Mouse (Mus musculus) retina, postnatal 7 days (tissue): ENCODE measurements at regions not wholly inside any gene's neighbourhood (a gene's known extent, or its start where the extent isn't known, plus 50 kb on each side); places are given as distances from the start of the nearest gene placed in this dataset.
A peak's percentile ranks its signal among the peaks of the same experiment; 100 is the strongest.

ENCODE experiments used
- DNase-seq: peaks from one replicate; pipeline ENCODE4 v3.0.0-alpha.2; 2012; ENCODE audit warnings: low read depth, low spot score

DNA sequence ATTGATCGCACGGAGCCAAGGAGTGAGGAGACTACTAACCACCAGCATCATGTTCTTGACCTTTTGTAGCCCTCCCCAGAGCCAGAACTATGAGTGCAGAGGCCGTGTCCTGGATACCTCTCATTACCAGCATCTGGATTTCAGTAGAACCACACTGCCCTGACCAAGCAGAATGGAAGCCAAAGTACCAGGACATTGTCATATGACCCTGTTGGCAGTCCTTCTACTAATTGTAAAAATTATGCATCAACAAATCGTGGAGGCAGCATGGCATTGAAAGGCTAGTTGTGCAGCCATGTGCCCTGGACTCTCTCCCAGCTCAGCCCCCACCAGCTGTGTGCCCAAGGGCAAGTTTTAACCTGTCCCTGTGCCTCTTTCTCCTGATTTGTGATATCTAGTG, 135.6 kb upstream of the Dock1 start:
- DNase-seq: no peak

DNA sequence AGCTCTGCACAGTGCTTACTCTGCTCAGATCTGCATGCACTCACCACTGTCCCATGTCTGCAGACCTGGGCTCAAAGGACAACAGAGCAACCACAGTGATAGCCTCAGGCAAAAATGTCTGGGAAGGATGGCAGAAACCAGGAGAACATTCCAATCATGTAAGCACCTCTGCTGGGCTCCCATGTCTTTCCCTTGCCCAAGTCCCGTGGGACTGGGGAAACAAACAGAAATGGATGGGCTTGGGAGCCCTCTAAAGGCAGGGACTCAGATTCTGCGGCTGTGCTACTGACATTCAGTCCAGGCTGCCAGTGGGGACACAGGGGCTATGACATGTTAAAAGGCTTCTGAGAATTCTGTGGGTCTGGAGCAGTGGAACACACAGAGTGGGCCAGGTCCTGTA, 128.8 kb upstream of the Dock1 start:
- DNase-seq: no peak

DNA sequence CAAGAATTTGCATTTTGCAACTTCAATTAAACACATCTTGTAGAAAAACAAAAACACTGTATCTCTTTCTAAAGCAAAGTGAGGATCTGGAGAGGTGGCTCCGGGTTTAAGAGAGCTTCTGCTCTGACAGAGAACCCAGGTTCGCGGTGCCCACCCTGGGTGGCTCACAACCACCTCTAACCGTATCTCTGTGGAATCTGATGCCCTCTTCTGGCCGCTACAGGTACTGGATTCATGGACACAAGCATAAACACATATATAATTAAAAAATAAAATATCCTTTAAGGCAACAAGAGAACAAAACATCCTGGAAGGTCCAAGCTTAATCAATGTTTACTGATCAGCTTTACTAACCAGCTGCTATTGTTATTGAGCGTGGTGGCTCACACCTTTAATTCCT, 124.3 kb upstream of the Dock1 start:
- DNase-seq: no peak

DNA sequence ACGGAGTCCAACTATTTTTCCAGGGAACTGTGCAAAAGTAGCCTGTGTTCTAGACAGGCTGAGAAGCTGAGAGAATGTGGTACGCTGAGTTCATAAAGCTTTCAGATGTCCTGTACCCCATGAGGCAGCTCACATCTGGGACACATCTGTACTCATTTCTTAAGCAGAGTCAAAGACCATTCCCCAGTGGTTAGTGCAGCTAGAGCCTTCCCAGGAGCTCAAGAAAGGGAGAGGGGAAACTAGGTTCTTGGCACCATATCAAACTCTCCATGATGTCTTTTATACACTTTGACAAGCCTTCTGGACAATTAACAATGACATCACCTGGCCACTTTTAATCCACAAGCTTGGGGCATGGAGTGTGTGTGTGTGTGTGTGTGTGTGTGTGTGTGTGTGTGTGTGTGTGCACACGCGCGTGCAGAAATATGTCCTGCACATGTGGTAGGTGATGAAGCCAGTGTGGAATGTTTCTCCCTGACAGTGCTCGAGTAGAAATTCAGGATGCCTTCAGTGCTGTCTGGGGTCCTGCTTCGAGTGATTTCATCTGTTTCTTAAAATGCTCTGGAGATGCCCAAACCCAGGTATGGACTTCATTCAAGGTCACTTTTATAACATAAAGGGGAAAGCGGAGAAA, 121.1 kb upstream of the Dock1 start:
- DNase-seq: no peak

DNA sequence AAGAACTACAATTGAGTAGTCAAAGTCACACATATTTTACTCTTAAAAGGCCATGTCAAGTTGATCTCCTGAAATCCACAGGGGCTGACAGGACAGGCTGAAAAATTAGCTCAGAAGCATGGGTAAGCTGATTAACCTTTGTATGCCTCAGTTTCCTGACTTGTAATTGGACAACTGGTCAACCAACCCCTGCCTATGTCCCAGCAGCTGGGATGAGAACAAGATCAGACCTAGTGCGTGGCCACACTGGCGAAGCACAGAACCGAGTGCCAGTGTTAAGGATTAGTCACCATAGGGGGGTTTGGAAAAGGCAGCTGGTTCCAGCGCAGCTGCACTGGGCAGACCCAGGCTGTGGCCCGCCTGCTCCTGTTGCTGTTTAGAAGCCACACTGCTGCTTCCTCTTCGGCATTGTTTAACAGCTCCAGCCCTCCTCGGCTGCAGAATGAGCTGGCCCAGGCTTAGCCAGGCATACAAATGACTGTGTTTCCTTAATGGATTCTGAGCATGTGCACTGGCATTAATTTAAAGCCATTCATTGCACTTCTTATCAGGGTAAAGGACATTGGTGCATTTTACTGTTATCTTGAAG, 120.1 kb upstream of the Dock1 start:
- DNase-seq: no peak

DNA sequence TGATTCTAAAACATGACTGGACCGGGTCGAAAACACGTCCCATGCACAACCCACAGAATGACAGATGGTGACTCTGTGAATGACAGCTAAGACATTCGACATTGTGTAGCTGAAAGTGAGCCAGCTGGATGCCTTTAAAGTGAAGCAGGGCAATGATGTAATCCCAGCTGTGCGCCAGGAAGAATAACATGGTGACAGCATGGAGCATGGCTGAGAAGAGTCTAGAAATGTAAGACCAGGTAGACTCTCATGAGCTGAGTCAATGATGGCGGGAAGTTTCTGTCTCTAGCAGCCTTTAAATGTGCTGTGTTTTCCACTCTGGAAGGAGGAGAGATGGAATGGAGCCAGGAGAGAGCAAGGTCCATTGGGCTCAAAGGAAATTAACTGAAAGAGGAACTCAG, 118.4 kb upstream of the Dock1 start:
- DNase-seq: no peak

DNA sequence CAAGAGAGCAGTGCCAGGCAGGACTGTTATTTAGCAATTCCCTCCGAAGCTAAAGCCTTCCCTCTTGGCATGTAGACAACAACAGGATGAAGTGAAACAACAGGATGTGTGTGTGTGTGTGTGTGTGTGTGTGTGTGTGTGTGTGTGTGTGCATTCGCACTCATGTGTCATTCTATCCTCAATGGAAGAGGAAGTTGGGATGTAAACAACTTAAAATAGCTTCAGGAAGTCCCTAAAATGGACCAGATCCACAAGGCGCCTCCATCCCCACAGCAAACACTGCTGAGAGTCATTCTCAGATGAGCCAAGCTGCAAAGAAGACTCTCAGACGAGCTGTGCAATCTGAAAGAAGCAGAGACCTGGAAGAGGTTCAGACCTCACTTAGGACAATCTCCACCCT, 114.4 kb upstream of the Dock1 start:
- DNase-seq: no peak

DNA sequence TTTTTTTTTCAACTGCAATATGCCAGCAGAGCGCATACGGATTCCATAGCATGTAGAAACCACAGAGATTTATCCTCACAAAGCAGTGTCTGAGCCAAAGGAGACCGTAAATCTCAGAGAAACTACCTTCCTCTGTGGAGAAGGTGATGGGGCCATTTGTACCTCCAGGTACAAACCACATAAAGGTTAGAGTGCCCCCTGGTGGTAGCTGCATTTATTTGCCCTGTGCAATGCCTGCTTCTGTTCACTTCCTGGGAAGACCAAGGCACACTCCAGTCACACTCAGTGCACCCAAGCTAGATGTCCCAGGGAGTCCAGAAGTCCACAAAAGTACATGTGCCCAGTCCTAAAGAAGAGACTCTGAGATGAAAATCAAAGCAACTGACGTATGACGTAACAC, 104.1 kb upstream of the Dock1 start:
- DNase-seq: peak; percentile 31

DNA sequence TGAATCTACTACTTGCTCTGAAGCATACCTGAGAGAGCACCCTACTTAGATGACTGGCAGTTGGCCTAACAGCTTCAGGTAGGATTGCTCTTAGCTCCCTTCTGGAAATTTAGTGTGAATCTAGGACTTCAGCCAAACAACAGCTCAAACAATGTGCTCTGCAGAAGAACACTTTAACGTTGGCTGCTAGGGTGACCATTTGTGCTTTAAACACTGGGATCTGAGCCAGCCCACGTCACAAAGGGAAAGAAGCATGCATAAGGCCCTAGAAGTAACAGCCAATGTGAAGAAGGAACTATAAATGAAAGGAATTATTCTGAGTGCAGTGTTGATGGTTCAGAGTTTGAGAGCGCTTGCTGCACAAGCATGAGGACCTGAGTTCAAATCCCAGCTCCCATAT, 101.2 kb upstream of the Dock1 start:
- no peak for DNase-seq

DNA sequence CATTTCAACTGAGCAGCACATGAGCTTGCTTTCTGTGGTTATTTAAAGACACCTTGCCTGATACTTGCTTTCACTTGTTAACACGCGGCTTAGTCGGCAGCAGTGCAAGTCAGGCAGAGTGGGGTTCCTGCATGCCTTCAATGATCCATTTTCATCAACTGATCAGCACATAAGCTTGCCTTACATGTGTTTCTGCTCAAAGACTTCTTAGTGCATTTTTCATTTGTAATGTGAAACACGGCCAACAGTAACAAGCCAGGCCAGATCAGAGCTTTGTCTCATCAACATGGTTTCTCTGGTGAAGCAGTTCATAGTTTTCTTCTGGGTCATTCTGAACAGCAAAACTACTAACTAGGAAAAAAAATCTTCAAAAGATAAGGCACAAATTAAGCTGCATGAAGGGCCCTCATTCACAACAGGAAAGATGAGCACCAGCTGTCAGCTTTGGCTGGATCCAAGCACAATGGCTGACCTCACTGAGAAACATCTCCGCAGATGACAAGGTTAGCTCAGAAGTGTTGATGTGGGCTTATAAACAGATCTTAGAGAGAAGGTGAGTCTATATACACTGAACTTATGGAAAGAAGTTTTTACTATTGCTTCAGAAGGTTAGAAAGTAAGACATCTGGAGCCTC, 100.2 kb upstream of the Dock1 start:
- DNase-seq: no peak

DNA sequence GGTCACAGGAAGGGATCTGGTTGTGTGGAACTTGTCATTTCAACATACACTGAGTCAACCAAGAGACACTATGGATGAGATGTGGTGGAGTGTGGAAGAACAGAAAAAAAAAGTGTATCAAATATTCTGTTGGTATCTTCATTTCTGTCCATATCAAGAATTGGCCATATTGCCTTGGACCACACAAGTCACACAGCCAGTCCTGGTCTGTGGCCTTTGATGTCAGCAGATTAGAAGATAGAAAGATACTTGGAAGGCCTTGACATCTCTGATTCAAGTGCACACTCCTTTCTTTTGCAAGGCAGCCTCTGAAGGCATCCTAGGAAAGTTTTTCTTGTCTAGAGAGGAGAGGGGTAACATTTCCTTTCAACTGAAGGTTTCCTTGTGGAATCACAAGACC, 88.7 kb upstream of the Dock1 start:
- no peak for DNase-seq

DNA sequence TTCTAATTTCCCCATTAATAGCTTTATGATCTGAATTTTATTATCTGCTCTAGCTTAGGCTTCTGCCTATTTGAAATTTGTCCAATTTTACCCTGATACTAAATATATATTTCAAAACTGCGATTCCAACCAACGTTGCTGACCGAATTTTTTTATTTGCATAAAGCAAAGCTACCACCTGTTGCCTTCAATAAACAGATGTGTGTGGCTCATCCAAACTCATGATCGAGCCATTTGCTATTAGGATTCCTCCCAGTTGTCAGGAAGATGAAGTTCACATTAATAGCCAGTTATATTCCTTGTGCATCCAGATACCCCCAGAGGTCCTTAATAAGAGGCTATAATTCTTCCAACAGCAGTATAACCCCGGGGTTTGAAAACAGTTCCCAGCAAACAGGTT, 85.0 kb upstream of the Dock1 start:
- no peak for DNase-seq

DNA sequence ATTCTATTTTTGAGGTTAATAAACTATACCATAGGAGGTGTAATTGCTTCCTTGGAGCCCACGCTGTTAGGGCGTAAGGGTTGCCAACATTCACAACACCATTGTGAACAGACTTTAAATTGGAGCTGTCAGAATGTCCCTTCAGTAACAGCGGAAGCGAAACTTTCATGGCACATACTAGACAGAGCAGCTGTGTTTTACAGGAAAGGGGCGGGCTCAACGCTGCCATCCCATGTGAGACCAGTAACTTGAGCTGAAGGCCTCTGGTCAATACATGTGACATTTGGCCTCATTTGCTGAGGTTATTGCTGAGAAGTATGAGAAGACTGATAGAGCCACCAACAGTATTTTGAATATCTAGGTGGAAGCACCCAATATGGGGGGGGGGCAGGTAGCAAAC, 83.5 kb upstream of the Dock1 start:
- DNase-seq: no peak

DNA sequence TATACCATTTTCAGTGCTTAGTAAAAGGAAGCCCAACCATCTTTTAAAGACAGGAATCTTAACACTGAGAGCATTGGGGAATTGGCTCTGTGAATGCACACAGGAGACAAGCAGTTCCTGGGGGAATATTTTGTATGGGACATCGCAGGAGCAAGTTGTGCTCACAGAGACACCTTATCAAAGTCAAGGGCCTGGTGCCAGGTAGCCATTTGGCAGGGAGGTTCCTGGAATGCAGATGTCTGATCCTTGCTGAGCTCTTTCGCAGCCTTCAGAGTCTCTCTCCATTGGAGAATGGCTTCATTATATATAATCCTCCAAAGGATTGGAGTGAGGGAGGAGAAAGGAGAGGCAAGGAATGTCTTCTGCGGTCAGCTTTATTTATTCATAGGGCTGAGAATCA, 62.6 kb upstream of the Dock1 start:
- DNase-seq: no peak

DNA sequence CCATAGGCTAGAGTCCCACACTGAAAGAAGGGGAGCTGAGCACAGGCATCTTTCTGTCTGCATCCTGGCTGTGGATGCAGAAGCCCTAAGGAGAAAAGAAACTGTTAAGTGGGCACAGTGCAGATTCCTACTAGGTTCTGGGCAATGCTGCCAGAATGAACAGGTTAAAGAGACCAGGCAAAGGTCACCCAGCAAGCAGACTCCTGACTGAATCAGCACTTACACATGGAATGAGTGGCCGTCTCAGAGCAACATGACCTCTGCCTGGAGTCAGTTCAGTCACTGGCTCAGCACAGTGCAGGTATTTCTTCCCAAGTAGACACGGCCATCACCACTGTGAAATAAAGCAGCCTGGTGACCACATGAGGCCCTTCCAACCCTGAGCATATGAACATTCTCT, 60.3 kb upstream of the Dock1 start:
- DNase-seq: no peak

DNA sequence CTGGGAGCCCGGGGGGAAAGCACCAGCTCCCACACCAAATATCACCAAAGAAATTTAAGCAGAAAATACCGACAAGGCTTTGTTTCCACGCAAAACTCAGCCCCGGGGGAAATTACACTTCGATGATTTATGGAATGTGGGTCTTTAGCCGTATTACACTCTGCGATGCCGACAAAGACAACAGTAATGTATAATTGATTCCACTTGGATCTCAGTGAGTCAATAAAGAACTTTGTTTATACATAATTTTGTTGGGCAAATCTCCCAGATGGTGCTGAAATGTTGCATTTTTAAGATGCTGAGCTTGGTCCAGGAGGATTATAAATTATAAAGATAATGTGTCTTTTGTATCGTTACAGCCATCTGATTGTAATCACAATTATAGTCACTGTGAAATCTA, 59.1 kb upstream of the Dock1 start:
- DNase-seq: no peak

DNA sequence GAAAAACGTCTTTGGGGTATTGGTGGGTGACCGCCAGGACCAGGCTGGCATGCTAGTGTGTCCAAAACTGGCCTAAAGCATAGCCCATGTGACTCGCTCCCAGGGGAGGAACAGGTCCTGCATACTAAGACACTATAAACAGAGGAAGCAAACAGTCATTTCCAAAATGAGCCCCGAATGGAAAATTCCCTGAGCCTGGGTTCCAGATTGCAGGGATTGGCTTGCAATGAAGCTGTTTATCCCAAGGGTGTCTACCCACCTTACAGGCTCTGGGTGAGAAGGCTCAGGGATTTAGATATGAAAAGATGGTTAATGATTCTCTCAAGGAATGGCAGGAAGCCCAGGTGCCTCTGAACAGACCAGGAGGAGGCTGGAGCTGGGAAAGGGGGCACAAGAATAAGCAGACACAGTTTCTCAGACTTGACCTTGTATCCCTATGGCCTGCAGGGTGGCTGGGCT, 58.2 kb upstream of the Dock1 start:
- DNase-seq: no peak

DNA sequence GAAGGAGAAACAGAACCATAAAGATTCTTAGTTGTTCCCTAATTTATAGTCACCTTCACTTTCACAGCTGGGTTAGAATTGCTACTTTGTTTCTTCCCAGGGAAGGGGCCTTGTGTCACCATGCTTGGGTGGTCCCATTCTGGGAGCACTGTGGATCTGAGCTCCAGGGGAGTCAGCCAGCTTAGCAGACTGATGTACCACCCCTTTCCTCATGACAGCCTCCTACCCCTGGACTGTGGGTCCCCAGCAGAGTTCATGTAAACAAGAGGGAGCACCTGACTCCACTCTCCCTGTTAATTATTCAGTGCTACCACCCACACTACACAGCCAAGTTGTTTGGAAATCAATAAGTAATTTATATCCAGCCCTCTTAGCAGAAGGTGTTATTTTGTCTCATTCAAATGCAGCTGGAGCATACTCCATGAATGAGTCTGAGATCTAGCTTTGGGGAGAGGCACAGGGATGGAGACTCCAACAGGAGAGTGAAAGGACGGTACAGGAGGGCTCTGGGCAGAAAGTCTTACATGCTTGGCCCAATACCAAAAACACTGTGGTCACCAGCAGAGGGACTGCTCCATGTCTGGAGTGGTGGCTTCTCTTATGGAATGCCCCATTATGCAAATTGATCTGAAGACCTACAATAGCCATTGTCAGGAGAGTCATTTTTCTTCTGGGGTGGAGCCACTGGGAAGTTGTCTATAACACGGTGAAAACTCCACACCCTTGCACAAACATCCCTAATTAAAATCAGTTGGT, 51.1 kb upstream of the Dock1 start:
- no peak for DNase-seq

DNA sequence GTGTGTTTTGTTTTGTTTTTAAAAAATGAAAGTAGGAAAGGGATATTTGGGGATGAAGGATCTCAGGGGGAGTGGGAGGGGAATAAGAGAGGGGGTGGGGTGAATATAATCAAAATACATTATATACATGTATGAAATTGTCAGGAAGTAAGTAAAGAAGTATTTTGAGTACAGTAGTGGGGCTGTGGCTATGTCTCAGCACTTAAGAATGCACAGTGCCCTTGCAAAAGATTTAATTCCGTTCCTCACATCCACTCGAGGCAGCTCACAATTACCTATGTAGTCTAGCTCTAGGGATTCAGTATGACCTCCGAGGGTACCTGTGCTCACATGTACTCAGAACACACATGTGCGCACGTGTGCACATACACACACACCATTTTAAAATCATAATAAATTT, 50.4 kb upstream of the Dock1 start:
- no peak for DNase-seq
